8 mouse cellular contexts compared by ENCODE assay signal in genomic region chr2:145233547-145234398, GRCm38 (mm10).
DNase-seq lines count a peak whose midpoint lies in the region; ATAC-seq and TF ChIP-seq lines count a peak whose summit lies in the region.

No protein-coding gene starts in this region.

- H3K9ac ChIP-seq in hindbrain, embryonic 11.5 days (ENCODE audit: low read depth, low read length), result no peak overlapping the region

- no peaks in the 10 kb centered on the region for H3K27me3 ChIP-seq in hindbrain, embryonic 10.5 days (ENCODE audit: insufficient read depth, poor library complexity, severe bottlenecking)
- H3K27me3 ChIP-seq in hindbrain, embryonic 11.5 days (ENCODE audit: control insufficient read depth, insufficient read depth, low read length), result no peaks in the 10 kb centered on the region

- H3K4me3 ChIP-seq in hindbrain, embryonic 10.5 days, result no peak overlapping the region
- H3K4me3 ChIP-seq in hindbrain, embryonic 11.5 days (ENCODE audit: low read depth, low read length), result no peak overlapping the region
- peak overlapping the region; percentile 18; the same call in 1 of the 2 replicates for H3K4me3 ChIP-seq in gastrocnemius, adult 2 months

- H3K4me1 ChIP-seq in hindbrain, embryonic 10.5 days (replicated peaks), result peaks cover 17% of the 10 kb centered on the region
- H3K4me1 ChIP-seq in hindbrain, embryonic 11.5 days (replicated peaks; ENCODE audit: control insufficient read depth, insufficient read depth, low read length), result no peaks in the 10 kb centered on the region

- H3K36me3 ChIP-seq in hindbrain, embryonic 10.5 days, result no peaks in the 10 kb centered on the region
- H3K36me3 ChIP-seq in hindbrain, embryonic 11.5 days (ENCODE audit: control insufficient read depth, insufficient read depth, low read length), result no peaks in the 10 kb centered on the region

- no peak overlapping the region for H3K27ac ChIP-seq in hindbrain, embryonic 10.5 days
- H3K27ac ChIP-seq in hindbrain, embryonic 11.5 days (ENCODE audit: low read depth, low read length), result no peak overlapping the region
- H3K27ac ChIP-seq in gastrocnemius, adult 2 months, result peak overlapping the region; percentile 58

- 69% methylated on average over 7 of the region's 7 CpGs for WGBS in hindbrain, embryonic 10.5 days
- WGBS in hindbrain, embryonic 11.5 days, result 74% methylated on average over 7 of the region's 7 CpGs

- no peaks in the 10 kb centered on the region for H3K9me3 ChIP-seq in hindbrain, embryonic 10.5 days
- H3K9me3 ChIP-seq in hindbrain, embryonic 11.5 days (ENCODE audit: control insufficient read depth, low read length), result no peaks in the 10 kb centered on the region

- no peak for ATAC-seq in hindbrain, embryonic 11.5 days (ENCODE audit: low FRiP score)

- no peak for TF ChIP-seq CTCF in gastrocnemius, adult 2 months (IDR thresholded peaks at IDR 0.05)

- no peak overlapping the region for H3K4me2 ChIP-seq in hindbrain, embryonic 11.5 days (replicated peaks; ENCODE audit: low read depth, low read length)

- intact Hi-C loops in gastrocnemius, adult 2 months (cut with DNase I), result no loop called here

- DNase-seq in hindbrain, embryonic 10.5 days (ENCODE audit: low spot score), result peak; percentile 12
- DNase-seq in hindbrain, embryonic 11.5 days (ENCODE audit: low spot score), result no peak
- DNase-seq in adrenal gland, adult 8-10 months, result peak; percentile 25
- DNase-seq in gastrocnemius, adult 2 months, result peak; percentile 71
- DNase-seq in induced T-regulatory cell, adult 2 months (ENCODE audit: low read depth), result peak; percentile 13
- peak; percentile 16 to 22 for DNase-seq in left cerebral cortex, adult 18-20 months (ENCODE audit: low spot score in 2 of 2)
- peak; percentile 76 for DNase-seq in lung, postnatal 25 days (ENCODE audit: low spot score)
- peak; percentile 14 for DNase-seq in thymus, postnatal 14 days
